Mouse (Mus musculus): Measurements from ENCODE around the gene Nf1.

GRCm38 (mm10) chr11:79617991-79618390 lies 278.5 kb downstream of the Nf1 start:
- TF ChIP-seq CTCF (IDR thresholded peaks at IDR 0.05; ENCODE audit: low read depth, low read length) (no peak), GATA2 (IDR thresholded peaks at IDR 0.05; ENCODE audit: borderline replicate concordance, low read depth, low read length) (no peak)

Measured in G1E (cell line).